Mouse (Mus musculus): ENCODE measurements around the gene Eif5a.

Eif5a gene

DNA sequence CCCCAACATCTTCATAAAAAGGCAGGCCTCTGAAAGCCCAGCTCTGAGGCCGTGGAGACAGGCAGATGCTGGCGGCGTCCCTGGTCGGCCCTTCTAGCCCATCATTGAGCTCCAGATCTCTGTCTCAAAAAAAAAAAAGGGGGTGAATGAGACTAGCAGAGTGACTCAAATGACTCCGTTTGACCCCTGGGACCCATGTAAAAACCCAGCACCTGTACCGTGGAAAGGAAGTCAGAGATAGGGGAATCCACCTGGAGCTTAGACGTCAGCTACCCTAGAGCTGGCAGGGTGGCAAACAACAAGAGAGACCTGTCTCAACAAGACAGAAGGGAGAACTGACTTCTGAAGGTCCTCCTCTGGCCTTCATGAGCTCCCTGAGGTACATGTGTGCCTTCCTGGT, 49.9 kb downstream of the Eif5a start:
- no peak for DNase-seq

GRCm38 (mm10) chr11:69870289-69871069, 51.3 kb downstream of the Eif5a start:
- DNase-seq = no peak

- DNase-seq = no peak
Observed at GRCm38 (mm10) chr11:69867335-69867734, 54.4 kb downstream of the Eif5a start.
